Mouse (Mus musculus) neural tube, embryonic 14.5 days (tissue): ENCODE measurements at regions not wholly inside any gene's neighbourhood (a gene's known extent, or its start where the extent isn't known, plus 50 kb on each side); places are given as distances from the start of the nearest gene placed in this dataset.

Source experiments
- ATAC-seq: fragments of 200-750 bp; cut with Nextera tagmentation; 2 replicates; pipeline ENCODE4 v1.8.0; 2017; ENCODE audit warnings: low read depth, mild to moderate bottlenecking, moderate TSS enrichment, moderate library complexity
- H3K27ac ChIP-seq: fragments of 300-500 bp; sonication (generic); 2 replicates; pipeline ENCODE4 v1.5.1; 2014; ENCODE audit warnings: low read depth, mild to moderate bottlenecking, control low read depth, low read length, moderate library complexity, mixed read lengths
- H3K27me3 ChIP-seq: fragments of 300-500 bp; sonication (generic); 2 replicates; pipeline ENCODE4 v1.6.1; 2014; ENCODE audit warnings: low read length; ENCODE audit not compliant: control insufficient read depth, insufficient read depth
- H3K36me3 ChIP-seq: fragments of 300-500 bp; sonication (generic); 2 replicates; pipeline ENCODE4 v1.6.1; 2014; ENCODE audit warnings: low read length, mixed read lengths; ENCODE audit not compliant: control insufficient read depth, insufficient read depth
- H3K4me1 ChIP-seq: fragments of 300-500 bp; sonication (generic); 2 replicates; pipeline ENCODE4 v1.6.1; 2014; ENCODE audit warnings: low read length; ENCODE audit not compliant: control insufficient read depth, insufficient read depth
- H3K4me2 ChIP-seq: fragments of 300-500 bp; sonication (generic); 2 replicates; pipeline ENCODE4 v1.6.1; 2014; ENCODE audit warnings: mild to moderate bottlenecking, low read depth, low read length, control low read depth
- H3K4me3 ChIP-seq: fragments of 300-500 bp; sonication (generic); 2 replicates; pipeline ENCODE4 v1.5.1; 2014; ENCODE audit warnings: low read depth, low read length, control low read depth, mixed read lengths
- H3K9ac ChIP-seq: fragments of 300-500 bp; sonication (generic); replicated peaks from 2 replicates; pipeline ENCODE4 v1.6.1; 2014; ENCODE audit warnings: low read depth, mild to moderate bottlenecking, control low read depth, low read length, mixed read lengths
- H3K9me3 ChIP-seq: fragments of 300-500 bp; sonication (generic); 2 replicates; pipeline ENCODE4 v1.6.1; 2016; ENCODE audit warnings: low read length; ENCODE audit not compliant: control insufficient read depth
- WGBS: fragments of 180-500 bp; shearing (Covaris S2); extraction: QIAGEN DNeasy Blood & Tissue Kit; methylation state at CpG from one replicate; pipeline ENCODE4 v1.1.7; 2014; 5-methylcytosine and 5-hydroxymethylcytosine counted together

DNA sequence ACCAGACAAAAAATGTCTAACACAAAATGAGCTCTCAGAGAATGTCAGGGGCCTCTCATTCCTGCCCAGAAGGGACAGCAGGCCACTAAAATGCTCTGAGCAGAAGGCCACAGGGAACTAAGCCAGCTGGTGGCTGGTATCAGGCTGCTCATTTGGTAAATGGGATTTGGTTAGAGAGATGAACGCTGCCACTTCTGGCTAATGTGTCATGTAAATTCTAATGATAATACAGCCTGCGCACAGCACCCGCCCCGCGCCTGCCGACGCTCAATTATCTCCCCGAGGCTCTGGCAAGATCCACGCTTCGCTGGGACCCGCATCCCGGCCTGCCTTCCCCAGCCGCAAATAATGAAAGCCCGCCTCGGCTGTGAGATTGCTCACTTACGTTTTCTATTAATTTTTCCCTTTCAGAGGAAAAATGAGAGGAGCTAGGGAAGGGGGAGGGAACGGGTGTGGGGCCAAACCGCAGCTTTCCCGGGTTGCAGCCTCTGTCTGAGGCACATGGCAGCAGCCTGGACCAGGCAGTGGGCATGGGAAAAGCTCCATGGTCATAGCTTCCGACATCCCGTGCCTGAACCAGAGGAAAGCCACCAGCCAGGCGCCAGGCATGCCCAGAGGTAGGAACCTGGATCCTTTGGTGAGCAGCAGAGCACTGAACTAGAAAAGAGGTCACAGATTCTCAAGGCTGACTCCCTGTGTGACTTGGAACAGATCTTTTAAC lies 92.2 kb upstream of the Csf3r start:
- H3K9ac ChIP-seq, result 0 out of 2 replicates have a peak overlapping the region, but pooled peaks have one; percentile 1
- H3K4me2 ChIP-seq, result no peak overlapping the region
- H3K9me3 ChIP-seq, result no peaks in the 10 kb centered on the region
- no peaks in the 10 kb centered on the region for H3K27me3 ChIP-seq
- peak; percentile 41; the same call in 1 of the 2 replicates for ATAC-seq
- peaks cover 7% of the 10 kb centered on the region; the same call in 1 of the 2 replicates for H3K4me1 ChIP-seq
- H3K27ac ChIP-seq, result peak overlapping the region; percentile 70; the same call in 1 of the 2 replicates
- H3K36me3 ChIP-seq, result no peaks in the 10 kb centered on the region
- H3K4me3 ChIP-seq, result no peak overlapping the region
- 35% methylated on average over 22 of the region's 22 CpGs for WGBS

DNA sequence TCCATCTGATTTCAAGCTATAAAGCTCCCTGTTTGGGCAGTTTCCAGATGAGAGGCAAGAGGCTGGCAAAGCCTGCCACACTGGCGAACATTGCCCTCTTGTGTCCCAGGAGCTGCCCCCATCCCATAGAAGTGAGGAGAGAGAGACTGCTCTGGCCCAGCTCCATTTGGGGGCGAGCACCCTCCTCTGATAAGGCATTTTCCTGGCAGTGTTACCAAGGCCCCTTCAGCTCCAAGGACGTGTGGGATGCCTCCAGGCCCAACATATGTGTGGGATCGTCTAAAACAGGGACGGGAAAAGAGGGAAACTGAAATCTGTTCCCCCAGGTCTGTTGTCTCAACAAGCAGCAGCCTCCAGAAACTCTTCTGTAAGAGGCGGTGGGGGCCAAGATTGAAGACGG lies 88.0 kb upstream of the Csf3r start:
- Histone ChIP-seq H3K27me3 (no peaks in the 10 kb centered on the region), H3K36me3 (no peaks in the 10 kb centered on the region), H3K9ac (no peak overlapping the region), H3K27ac (no peak overlapping the region), H3K4me2 (no peak overlapping the region), H3K4me1 (no peaks in the 10 kb centered on the region), H3K9me3 (no peaks in the 10 kb centered on the region), H3K4me3 (no peak overlapping the region)
- no peak for ATAC-seq
- WGBS, result 80% methylated on average over 7 of the region's 7 CpGs

DNA sequence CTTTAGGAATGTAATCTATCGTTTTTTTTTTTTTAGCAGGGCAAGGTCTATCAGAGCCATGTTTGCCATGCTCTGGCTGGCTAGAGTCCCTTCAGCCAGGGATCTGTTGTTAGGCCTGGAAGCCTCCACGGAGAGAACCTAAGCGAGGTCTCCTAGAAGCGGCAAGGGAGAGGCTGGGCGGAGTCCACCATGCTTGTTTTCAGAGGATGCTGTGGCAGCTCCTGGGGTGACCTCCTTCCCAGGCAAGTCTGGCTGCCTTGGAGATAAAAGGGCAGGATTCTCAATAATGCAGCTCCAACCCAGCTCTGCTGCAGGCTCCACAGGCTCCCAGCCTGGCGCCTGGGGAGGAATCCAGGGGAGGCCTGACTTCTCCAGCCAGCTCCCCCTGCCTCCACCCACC lies 86.2 kb upstream of the Csf3r start:
- no peak overlapping the region for H3K4me2 ChIP-seq
- H3K27me3 ChIP-seq, result no peaks in the 10 kb centered on the region
- no peak overlapping the region for H3K27ac ChIP-seq
- H3K4me3 ChIP-seq, result no peak overlapping the region
- H3K9ac ChIP-seq, result no peak overlapping the region
- no peaks in the 10 kb centered on the region for H3K4me1 ChIP-seq
- no peaks in the 10 kb centered on the region for H3K9me3 ChIP-seq
- no peaks in the 10 kb centered on the region for H3K36me3 ChIP-seq
- 45% methylated on average over 6 of the region's 6 CpGs for WGBS
- no peak for ATAC-seq

DNA sequence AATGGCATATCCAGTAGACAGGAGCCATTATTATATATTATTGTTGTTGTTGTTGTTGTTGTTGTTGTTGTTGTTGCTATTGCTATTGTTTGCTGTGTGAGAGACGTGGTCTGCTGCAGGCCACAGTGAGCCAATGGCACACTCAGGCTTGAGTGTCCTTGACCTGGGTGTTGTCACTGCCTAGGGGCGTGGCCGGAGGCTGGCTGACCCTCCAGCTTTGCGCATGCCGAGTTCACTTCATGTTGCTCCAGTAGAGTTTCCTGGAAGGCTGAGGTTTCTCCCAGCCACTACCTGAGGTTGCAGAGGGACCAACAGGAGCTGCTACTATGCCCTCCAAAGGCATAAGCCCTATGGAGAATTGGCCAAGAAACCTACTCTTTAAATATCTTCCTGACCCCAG lies 83.1 kb upstream of the Csf3r start:
- Histone ChIP-seq H3K36me3 (no peaks in the 10 kb centered on the region), H3K9ac (no peak overlapping the region), H3K4me2 (no peak overlapping the region), H3K27ac (no peak overlapping the region), H3K9me3 (no peaks in the 10 kb centered on the region), H3K4me1 (no peaks in the 10 kb centered on the region), H3K4me3 (no peak overlapping the region), H3K27me3 (no peaks in the 10 kb centered on the region)
- 60% methylated on average over 5 of the region's 5 CpGs for WGBS
- ATAC-seq, result no peak

DNA sequence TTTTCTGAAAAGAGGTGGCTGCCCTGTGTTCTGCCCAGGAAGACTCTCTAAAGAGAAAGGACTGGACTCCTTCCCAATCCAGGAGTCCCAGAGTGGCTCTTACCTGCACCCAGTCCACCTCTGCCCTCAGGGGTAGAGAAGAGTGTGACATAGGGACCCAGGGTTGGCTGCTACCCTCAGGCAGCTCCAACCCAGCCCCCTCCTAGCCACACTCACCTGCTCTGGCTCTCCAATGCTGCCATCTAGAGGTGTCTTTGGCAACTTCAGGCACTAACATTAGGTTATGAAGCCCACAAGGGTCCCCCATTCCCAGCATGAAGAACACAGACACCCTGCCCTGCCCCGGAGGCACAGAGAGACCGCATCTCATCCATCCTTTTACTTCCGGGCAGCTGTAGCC lies 82.4 kb upstream of the Csf3r start:
- Histone ChIP-seq H3K4me3 (no peak overlapping the region), H3K9ac (no peak overlapping the region), H3K36me3 (no peaks in the 10 kb centered on the region), H3K27me3 (no peaks in the 10 kb centered on the region), H3K27ac (no peak overlapping the region), H3K4me2 (no peak overlapping the region), H3K9me3 (no peaks in the 10 kb centered on the region), H3K4me1 (no peaks in the 10 kb centered on the region)
- WGBS, result 46% methylated on average over 3 of the region's 3 CpGs
- ATAC-seq, result peak; percentile 51; the same call in 1 of the 2 replicates

DNA sequence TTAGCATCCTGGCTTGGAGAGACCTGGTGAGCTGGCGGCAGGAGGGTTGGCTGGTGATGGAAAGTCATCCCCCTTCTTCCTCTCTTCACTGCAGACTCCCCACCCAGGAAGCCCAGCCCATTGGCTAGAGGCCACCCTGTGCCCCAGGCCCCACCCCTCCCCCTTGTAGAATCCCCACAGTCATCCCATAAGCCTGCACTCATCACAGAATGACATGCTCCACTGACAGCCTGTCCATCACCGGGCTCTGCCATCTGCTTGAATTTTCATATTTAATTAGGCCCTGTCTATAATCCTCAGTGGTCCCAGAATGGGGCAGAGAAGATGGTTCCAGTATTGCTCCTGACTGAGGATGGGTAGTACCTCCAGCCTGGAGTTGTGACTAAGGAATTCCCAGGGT lies 79.3 kb upstream of the Csf3r start:
- no peaks in the 10 kb centered on the region for H3K36me3 ChIP-seq
- WGBS, result 26% methylated on average over 2 of the region's 2 CpGs
- no peak overlapping the region for H3K4me3 ChIP-seq
- H3K27me3 ChIP-seq, result no peaks in the 10 kb centered on the region
- ATAC-seq, result 0 out of 2 replicates have a peak, but pooled peaks have one; percentile 41
- H3K27ac ChIP-seq, result no peak overlapping the region
- no peaks in the 10 kb centered on the region for H3K4me1 ChIP-seq
- no peaks in the 10 kb centered on the region for H3K9me3 ChIP-seq
- no peak overlapping the region for H3K4me2 ChIP-seq
- no peak overlapping the region for H3K9ac ChIP-seq

DNA sequence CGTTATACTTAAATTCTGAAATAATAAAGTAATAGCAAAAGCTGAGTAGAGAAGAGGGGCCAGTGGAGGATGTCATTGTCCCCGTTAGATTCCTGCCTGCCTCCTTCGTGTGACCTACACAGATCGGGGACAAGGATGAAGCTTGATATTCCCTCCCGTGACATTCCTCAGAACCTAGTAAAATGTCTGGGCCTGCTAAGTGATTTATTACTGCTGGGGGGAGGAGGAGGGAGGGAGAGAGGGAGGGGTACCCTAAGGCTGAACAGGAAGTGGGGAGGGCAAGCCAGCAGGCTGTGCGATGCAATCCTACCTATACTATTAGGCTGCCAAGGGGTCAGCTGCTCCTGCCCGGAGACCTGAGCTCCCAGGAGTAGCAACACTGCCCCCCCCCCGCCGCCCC lies 64.9 kb upstream of the Csf3r start:
- no peak overlapping the region for H3K4me3 ChIP-seq
- no peak overlapping the region for H3K27ac ChIP-seq
- H3K9ac ChIP-seq, result no peak overlapping the region
- WGBS, result 37% methylated on average over 9 of the region's 9 CpGs
- H3K4me2 ChIP-seq, result no peak overlapping the region
- H3K4me1 ChIP-seq, result no peaks in the 10 kb centered on the region
- no peaks in the 10 kb centered on the region for H3K36me3 ChIP-seq
- H3K9me3 ChIP-seq, result no peaks in the 10 kb centered on the region
- H3K27me3 ChIP-seq, result no peaks in the 10 kb centered on the region
- no peak for ATAC-seq

DNA sequence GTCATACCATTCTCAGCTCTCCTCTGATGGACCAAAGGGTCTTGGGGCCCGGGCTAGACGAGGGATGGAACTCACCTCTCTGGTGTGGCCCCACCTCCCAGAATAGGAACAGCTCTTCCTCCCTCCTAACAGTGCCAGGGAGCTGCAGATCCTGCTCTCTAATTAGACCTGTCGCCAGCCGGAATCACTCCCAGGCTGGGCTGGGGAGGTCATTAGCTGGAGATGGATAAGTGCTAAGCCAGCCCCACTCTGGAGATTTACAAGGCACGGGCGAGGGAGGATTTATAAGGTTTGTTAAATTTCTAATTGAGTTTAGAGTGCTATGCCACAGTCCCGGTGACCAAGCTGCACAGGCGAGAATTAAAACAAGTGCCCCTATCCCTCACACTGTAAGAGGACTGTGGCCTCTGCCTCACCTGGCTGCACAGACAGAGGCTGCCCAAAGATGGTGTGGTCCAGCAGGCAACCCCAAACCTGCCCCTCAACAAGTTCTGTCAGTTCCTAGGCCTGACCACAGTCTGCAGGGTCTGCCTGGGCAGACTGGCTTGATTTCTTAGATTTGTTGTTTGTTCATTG lies 63.6 kb upstream of the Csf3r start:
- no peaks in the 10 kb centered on the region for H3K9me3 ChIP-seq
- ATAC-seq, result no peak
- no peak overlapping the region for H3K4me2 ChIP-seq
- H3K4me1 ChIP-seq, result no peaks in the 10 kb centered on the region
- H3K4me3 ChIP-seq, result no peak overlapping the region
- no peak overlapping the region for H3K27ac ChIP-seq
- H3K9ac ChIP-seq, result no peak overlapping the region
- 40% methylated on average over 8 of the region's 8 CpGs for WGBS
- no peaks in the 10 kb centered on the region for H3K36me3 ChIP-seq
- no peaks in the 10 kb centered on the region for H3K27me3 ChIP-seq

DNA sequence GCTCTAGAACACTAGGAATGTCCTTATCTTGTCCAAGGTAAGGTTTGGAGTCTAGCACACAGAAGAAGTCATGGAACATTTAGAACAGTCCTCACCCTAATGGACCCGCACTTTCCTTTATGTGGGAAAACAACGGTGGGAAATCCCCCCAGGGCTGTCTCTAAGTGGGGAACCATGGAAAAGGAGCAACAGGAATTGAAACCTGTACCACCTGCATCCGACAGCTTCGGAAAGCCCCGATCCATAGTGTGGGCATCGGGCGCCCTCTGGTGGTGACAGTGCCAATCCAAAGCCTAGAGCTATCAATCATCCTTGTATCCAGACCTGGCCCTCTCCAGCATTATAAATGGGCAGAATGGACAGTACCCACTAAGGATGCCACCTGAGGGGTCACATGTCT lies 61.7 kb upstream of the Csf3r start:
- no peak overlapping the region for H3K9ac ChIP-seq
- no peak overlapping the region for H3K27ac ChIP-seq
- no peaks in the 10 kb centered on the region for H3K9me3 ChIP-seq
- no peaks in the 10 kb centered on the region for H3K4me1 ChIP-seq
- H3K4me3 ChIP-seq, result no peak overlapping the region
- H3K4me2 ChIP-seq, result no peak overlapping the region
- H3K36me3 ChIP-seq, result no peaks in the 10 kb centered on the region
- no peaks in the 10 kb centered on the region for H3K27me3 ChIP-seq
- WGBS, result 8% methylated on average over 7 of the region's 7 CpGs
- ATAC-seq, result no peak
